Mouse (Mus musculus) heart, postnatal 0 days (tissue): ENCODE measurements around the gene 3110082I17Rik.

Experiments
- CTCF ChIP-seq: IDR thresholded peaks from 2 replicates; pipeline ENCODE4 v1.5.1; 2016; ENCODE audit warnings: antibody characterized with exemption, control low read depth, low read depth
- EP300 ChIP-seq: IDR thresholded peaks from 2 replicates; pipeline ENCODE4 v1.6.1; 2016; ENCODE audit warnings: antibody characterized with exemption, low read depth

DNA sequence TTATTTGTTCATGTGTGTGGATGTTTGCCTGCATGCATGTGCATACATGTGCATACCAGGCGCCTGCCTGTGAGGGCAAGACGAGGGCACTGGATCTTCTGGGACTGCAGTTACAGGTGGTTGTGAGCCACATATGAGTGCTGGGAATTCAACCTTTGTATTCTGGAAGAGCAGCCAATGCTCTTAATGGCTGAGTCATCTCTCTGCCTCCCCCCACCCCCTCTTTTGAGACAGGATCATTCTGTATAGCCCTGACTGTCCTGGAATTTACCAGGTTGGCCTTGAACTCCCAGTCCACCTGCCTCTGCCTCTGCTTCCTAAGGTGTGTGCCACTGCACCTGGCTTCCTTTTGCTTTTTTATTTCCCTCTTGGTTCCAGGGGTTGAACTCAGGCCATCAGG lies 85.5 kb downstream of the 3110082I17Rik start:
- TF ChIP-seq CTCF (no peak), EP300 (no peak)
